Mouse (Mus musculus): Measurements from ENCODE around the gene Wdr31. TPM values are rescaled to one million over a fixed set of nuclear protein-coding genes. Genes with fewer than 3 reads are reported as not detected.

The Wdr31 gene
- 0.48 and 0.70 TPM in 2 replicates for polyA plus RNA-seq (2015; fragmentation: Nextera tagmentation; extraction: Ambion mirVana)

GRCm38 (mm10) chr4:62470598-62471051 lies at the start of gene Wdr31:
Gene Wdr31, minus strand, starts transcription at chr4:62470896.
- WGBS (ENCODE audit: insufficient replicate concordance), result under 1% methylated on average over 30 of the region's 30 CpGs
- no peaks in the 10 kb centered on the region for H3K27me3 ChIP-seq (ENCODE audit: control insufficient read depth, insufficient read depth, low read depth, low read length)
- no peak within 1 kb of the TSS for H3K27ac ChIP-seq (ENCODE audit: low read length)
- peak within 1 kb of the TSS; percentile 61 for H3K9ac ChIP-seq (ENCODE audit: low read depth, low read length)
- ATAC-seq (ENCODE audit: low read depth), result peak; percentile 93
- no peaks in the 10 kb centered on the region for H3K9me3 ChIP-seq (replicated peaks; ENCODE audit: control insufficient read depth, low read length)
- peak within 1 kb of the TSS; percentile 89 for H3K4me2 ChIP-seq (ENCODE audit: low read depth, low read length)
- peak within 1 kb of the TSS; percentile 73 for H3K4me3 ChIP-seq (ENCODE audit: low read depth, low read length)
- H3K4me1 ChIP-seq (ENCODE audit: control insufficient read depth, low read depth, low read length), result peaks cover 5% of the 10 kb centered on the region
- no peaks in the 10 kb centered on the region for H3K36me3 ChIP-seq (ENCODE audit: control insufficient read depth, insufficient read depth)

GRCm38 (mm10) chr4:62519849-62520233 lies 49.1 kb upstream of the Wdr31 start, which contains the start of gene Alad:
Gene Alad, minus strand, starts transcription at chr4:62519918.
- H3K27ac ChIP-seq (ENCODE audit: low read length), result peak within 1 kb of the TSS; percentile 98
- 0% methylated on average over 37 of the region's 37 CpGs for WGBS (ENCODE audit: insufficient replicate concordance)
- ATAC-seq (ENCODE audit: low read depth), result peak; percentile 55
- peak within 1 kb of the TSS; percentile 72 for H3K4me3 ChIP-seq (ENCODE audit: low read depth, low read length)
- peak within 1 kb of the TSS; percentile 87 for H3K4me2 ChIP-seq (ENCODE audit: low read depth, low read length)
- peaks cover 5% of the 10 kb centered on the region; the same call in 1 of the 2 replicates for H3K36me3 ChIP-seq (ENCODE audit: control insufficient read depth, insufficient read depth)
- H3K4me1 ChIP-seq (ENCODE audit: control insufficient read depth, low read depth, low read length), result peaks cover 39% of the 10 kb centered on the region
- H3K27me3 ChIP-seq (ENCODE audit: control insufficient read depth, insufficient read depth, low read depth, low read length), result no peaks in the 10 kb centered on the region
- no peaks in the 10 kb centered on the region for H3K9me3 ChIP-seq (replicated peaks; ENCODE audit: control insufficient read depth, low read length)
- peak within 1 kb of the TSS; percentile 91 for H3K9ac ChIP-seq (ENCODE audit: low read depth, low read length)

DNA sequence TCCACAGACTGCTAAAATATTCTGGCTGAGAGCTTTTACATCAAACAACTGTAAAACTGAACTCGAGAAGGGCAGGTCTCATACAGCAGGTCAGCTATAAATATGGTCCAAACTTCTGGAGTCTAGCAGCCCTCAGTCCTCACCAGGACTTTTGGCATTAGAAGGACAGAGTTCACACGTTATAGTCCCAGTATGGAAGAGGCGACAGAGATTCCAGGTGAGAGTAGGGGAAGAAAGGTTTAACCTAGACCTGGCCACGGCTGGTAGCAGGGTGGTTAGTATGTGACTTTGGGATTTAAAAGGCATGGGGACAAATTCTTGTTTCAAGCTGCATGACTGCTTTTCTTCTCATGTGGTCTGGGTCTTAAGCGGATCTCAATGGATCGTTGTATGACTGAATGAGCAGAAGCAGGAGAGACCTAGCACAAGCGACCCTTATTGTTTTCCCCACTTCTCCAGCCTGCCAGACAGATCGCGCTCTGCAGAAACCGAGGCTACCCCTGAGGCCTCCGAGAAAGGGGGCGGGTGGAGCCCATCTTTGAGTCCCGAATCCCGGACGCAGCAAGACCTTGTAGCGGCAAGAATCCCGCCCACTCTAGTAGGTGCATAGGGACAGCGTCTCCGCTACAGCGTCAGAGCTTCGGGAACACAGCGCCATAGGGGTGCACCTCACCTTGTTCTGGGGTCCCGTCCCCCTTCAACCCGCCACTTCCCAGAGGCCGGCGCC lies 48.6 kb upstream of the Wdr31 start:
- Histone ChIP-seq H3K4me1 (ENCODE audit: control insufficient read depth, low read depth, low read length) (peaks cover 38% of the 10 kb centered on the region), H3K4me2 (ENCODE audit: low read depth, low read length) (peak overlapping the region; percentile 87), H3K27ac (ENCODE audit: low read length) (peak overlapping the region; percentile 98), H3K36me3 (ENCODE audit: control insufficient read depth, insufficient read depth) (peaks cover 5% of the 10 kb centered on the region; the same call in 1 of the 2 replicates), H3K4me3 (ENCODE audit: low read depth, low read length) (peak overlapping the region; percentile 72), H3K9me3 (replicated peaks; ENCODE audit: control insufficient read depth, low read length) (no peaks in the 10 kb centered on the region), H3K27me3 (ENCODE audit: control insufficient read depth, insufficient read depth, low read depth, low read length) (no peaks in the 10 kb centered on the region), H3K9ac (ENCODE audit: low read depth, low read length) (peak overlapping the region; percentile 91)
- 1% methylated on average over 26 of the region's 26 CpGs for WGBS (ENCODE audit: insufficient replicate concordance)
- ATAC-seq (ENCODE audit: low read depth), result peak; percentile 4

GRCm38 (mm10) chr4:62518416-62519121 lies 47.9 kb upstream of the Wdr31 start:
- H3K27ac ChIP-seq (ENCODE audit: low read length), result peak overlapping the region; percentile 98
- no peaks in the 10 kb centered on the region for H3K27me3 ChIP-seq (ENCODE audit: control insufficient read depth, insufficient read depth, low read depth, low read length)
- ATAC-seq (ENCODE audit: low read depth), result no peak
- H3K36me3 ChIP-seq (ENCODE audit: control insufficient read depth, insufficient read depth), result peaks cover 12% of the 10 kb centered on the region
- H3K4me2 ChIP-seq (ENCODE audit: low read depth, low read length), result peak overlapping the region; percentile 87
- WGBS (ENCODE audit: insufficient replicate concordance), result 31% methylated on average over 13 of the region's 13 CpGs
- H3K4me1 ChIP-seq (ENCODE audit: control insufficient read depth, low read depth, low read length), result peaks cover 39% of the 10 kb centered on the region
- H3K4me3 ChIP-seq (ENCODE audit: low read depth, low read length), result peak overlapping the region; percentile 72
- peak overlapping the region; percentile 91 for H3K9ac ChIP-seq (ENCODE audit: low read depth, low read length)
- no peaks in the 10 kb centered on the region for H3K9me3 ChIP-seq (replicated peaks; ENCODE audit: control insufficient read depth, low read length)

DNA sequence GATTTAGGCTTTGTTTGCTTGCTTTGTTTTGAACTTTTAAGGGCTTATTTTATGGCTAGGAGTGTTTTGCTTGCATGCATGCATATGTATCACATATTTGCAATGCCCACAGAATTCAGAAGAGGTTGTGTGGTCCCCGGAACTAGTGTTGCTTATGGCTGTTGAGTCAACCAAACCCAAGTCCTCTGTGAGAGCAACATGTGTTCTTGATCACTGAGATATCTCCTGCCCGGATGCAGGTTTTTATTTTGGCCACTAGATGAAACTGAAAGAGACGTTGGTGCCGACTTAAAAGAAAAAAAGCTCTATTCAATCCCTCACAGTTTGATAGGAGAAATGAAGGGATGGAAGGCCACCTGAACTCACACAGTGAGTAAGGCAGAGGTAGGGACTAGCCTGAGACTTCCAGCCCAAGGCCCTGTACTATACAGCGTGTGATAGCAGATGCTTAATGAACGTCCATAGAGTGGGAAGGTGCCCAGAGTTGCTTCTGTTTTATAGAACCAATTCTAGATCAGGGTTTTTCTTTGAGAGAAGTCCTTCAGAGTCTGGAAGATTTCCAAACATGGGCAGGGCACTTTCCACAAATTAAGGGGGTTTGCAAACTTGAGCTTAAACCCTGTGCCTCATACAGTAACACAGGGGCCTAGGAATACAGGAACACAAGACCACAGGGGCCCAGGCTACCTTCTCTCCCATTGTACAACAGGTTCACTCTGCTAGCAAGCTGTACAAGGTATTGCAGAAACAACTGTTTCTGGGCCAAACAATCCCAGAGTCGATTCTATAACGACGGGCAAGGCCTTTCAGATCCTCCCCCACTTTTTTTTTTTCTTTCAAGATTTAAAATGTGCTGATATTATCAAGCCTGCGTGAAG lies 47.1 kb upstream of the Wdr31 start:
- Histone ChIP-seq H3K4me3 (ENCODE audit: low read depth, low read length) (peak overlapping the region; percentile 72), H3K4me1 (ENCODE audit: control insufficient read depth, low read depth, low read length) (peaks cover 43% of the 10 kb centered on the region), H3K27ac (ENCODE audit: low read length) (peak overlapping the region; percentile 98), H3K9ac (ENCODE audit: low read depth, low read length) (peak overlapping the region; percentile 91), H3K36me3 (ENCODE audit: control insufficient read depth, insufficient read depth) (peaks cover 20% of the 10 kb centered on the region), H3K27me3 (ENCODE audit: control insufficient read depth, insufficient read depth, low read depth, low read length) (no peaks in the 10 kb centered on the region), H3K4me2 (ENCODE audit: low read depth, low read length) (peak overlapping the region; percentile 87), H3K9me3 (replicated peaks; ENCODE audit: control insufficient read depth, low read length) (no peaks in the 10 kb centered on the region)
- WGBS (ENCODE audit: insufficient replicate concordance), result 28% methylated on average over 10 of the region's 10 CpGs
- ATAC-seq (ENCODE audit: low read depth), result no peak

- H3K9ac ChIP-seq (ENCODE audit: low read depth, low read length), result peak overlapping the region; percentile 91
- peaks cover 50% of the 10 kb centered on the region for H3K4me1 ChIP-seq (ENCODE audit: control insufficient read depth, low read depth, low read length)
- WGBS (ENCODE audit: insufficient replicate concordance), result 29% methylated on average over 8 of the region's 8 CpGs
- peak overlapping the region; percentile 98 for H3K27ac ChIP-seq (ENCODE audit: low read length)
- no peaks in the 10 kb centered on the region for H3K9me3 ChIP-seq (replicated peaks; ENCODE audit: control insufficient read depth, low read length)
- peaks cover 27% of the 10 kb centered on the region for H3K36me3 ChIP-seq (ENCODE audit: control insufficient read depth, insufficient read depth)
- ATAC-seq (ENCODE audit: low read depth), result peak; percentile 17
- H3K27me3 ChIP-seq (ENCODE audit: control insufficient read depth, insufficient read depth, low read depth, low read length), result no peaks in the 10 kb centered on the region
- peak overlapping the region; percentile 87 for H3K4me2 ChIP-seq (ENCODE audit: low read depth, low read length)
- H3K4me3 ChIP-seq (ENCODE audit: low read depth, low read length), result peak overlapping the region; percentile 72
Observed at GRCm38 (mm10) chr4:62517046-62517445, 46.4 kb upstream of the Wdr31 start.

- WGBS (ENCODE audit: insufficient replicate concordance), result 6% methylated on average over 1 of the region's 1 CpGs
- Histone ChIP-seq H3K4me2 (ENCODE audit: low read depth, low read length) (peak overlapping the region; percentile 87), H3K4me1 (ENCODE audit: control insufficient read depth, low read depth, low read length) (peaks cover 53% of the 10 kb centered on the region), H3K36me3 (ENCODE audit: control insufficient read depth, insufficient read depth) (peaks cover 32% of the 10 kb centered on the region), H3K27ac (ENCODE audit: low read length) (peak overlapping the region; percentile 98), H3K4me3 (ENCODE audit: low read depth, low read length) (peak overlapping the region; percentile 72), H3K27me3 (ENCODE audit: control insufficient read depth, insufficient read depth, low read depth, low read length) (no peaks in the 10 kb centered on the region), H3K9me3 (replicated peaks; ENCODE audit: control insufficient read depth, low read length) (no peaks in the 10 kb centered on the region), H3K9ac (ENCODE audit: low read depth, low read length) (peak overlapping the region; percentile 91)
- ATAC-seq (ENCODE audit: low read depth), result peak; percentile 89
Observed at GRCm38 (mm10) chr4:62516579-62516978, 45.9 kb upstream of the Wdr31 start.

GRCm38 (mm10) chr4:62516079-62516478 lies 45.4 kb upstream of the Wdr31 start:
- H3K4me2 ChIP-seq (ENCODE audit: low read depth, low read length), result peak overlapping the region; percentile 87
- H3K4me1 ChIP-seq (ENCODE audit: control insufficient read depth, low read depth, low read length), result peaks cover 56% of the 10 kb centered on the region
- no peaks in the 10 kb centered on the region for H3K27me3 ChIP-seq (ENCODE audit: control insufficient read depth, insufficient read depth, low read depth, low read length)
- H3K9ac ChIP-seq (ENCODE audit: low read depth, low read length), result peak overlapping the region; percentile 91
- no peaks in the 10 kb centered on the region for H3K9me3 ChIP-seq (replicated peaks; ENCODE audit: control insufficient read depth, low read length)
- H3K36me3 ChIP-seq (ENCODE audit: control insufficient read depth, insufficient read depth), result peaks cover 37% of the 10 kb centered on the region
- peak overlapping the region; percentile 72 for H3K4me3 ChIP-seq (ENCODE audit: low read depth, low read length)
- peak overlapping the region; percentile 98 for H3K27ac ChIP-seq (ENCODE audit: low read length)
- WGBS (ENCODE audit: insufficient replicate concordance), result 17% methylated on average over 2 of the region's 2 CpGs
- ATAC-seq (ENCODE audit: low read depth), result peak; percentile 12; the same call in 1 of the 2 replicates
